Mouse (Mus musculus) heart, embryonic 15.5 days (tissue): ENCODE data around the gene Sel1l2. TPM values are rescaled to one million over a fixed set of nuclear protein-coding genes. Genes with fewer than 3 reads are reported as not detected.

Source experiments
- ATAC-seq: fragments of 200-750 bp; cut with Nextera tagmentation; replicated peaks from 2 replicates; pipeline ENCODE4 v1.8.0; 2017; ENCODE audit warnings: low read depth, moderate TSS enrichment; ENCODE audit not compliant: insufficient number of reproducible peaks, insufficient read depth, low FRiP score
- H3K27ac ChIP-seq: fragments of 300-500 bp; sonication (generic); 2 replicates; pipeline ENCODE4 v1.5.1; 2015; ENCODE audit warnings: mild to moderate bottlenecking, inconsistent platforms
- H3K27me3 ChIP-seq: fragments of 300-500 bp; sonication (generic); 2 replicates; pipeline ENCODE4 v1.6.1; 2015; ENCODE audit warnings: inconsistent platforms
- H3K36me3 ChIP-seq: fragments of 300-500 bp; sonication (generic); 2 replicates; pipeline ENCODE4 v1.6.1; 2015; ENCODE audit warnings: mild to moderate bottlenecking, inconsistent platforms
- H3K4me1 ChIP-seq: fragments of 300-500 bp; sonication (generic); replicated peaks from 2 replicates; pipeline ENCODE4 v1.6.1; 2015; ENCODE audit warnings: inconsistent platforms
- H3K4me2 ChIP-seq: fragments of 300-500 bp; sonication (generic); 2 replicates; pipeline ENCODE4 v1.6.1; 2015; ENCODE audit warnings: inconsistent platforms, mild to moderate bottlenecking, moderate library complexity
- H3K4me3 ChIP-seq: fragments of 300-500 bp; sonication (generic); 2 replicates; pipeline ENCODE4 v1.5.1; 2015; ENCODE audit warnings: mild to moderate bottlenecking, inconsistent platforms
- H3K9ac ChIP-seq: fragments of 300-500 bp; sonication (generic); 2 replicates; pipeline ENCODE4 v1.6.1; 2015; ENCODE audit warnings: mild to moderate bottlenecking, inconsistent platforms
- H3K9me3 ChIP-seq: fragments of 300-500 bp; sonication (generic); replicated peaks from 2 replicates; pipeline ENCODE4 v1.6.1; 2016; ENCODE audit warnings: inconsistent platforms
- WGBS: fragments of 180-500 bp; shearing (Covaris S2); methylation state at CpG from one replicate; pipeline ENCODE4 v1.1.7; 2015; ENCODE audit warnings: mixed read lengths; 5-methylcytosine and 5-hydroxymethylcytosine counted together
- polyA plus RNA-seq: library from polyadenylated mRNA; unstranded; fragments of >200 nt; fragmentation: Nextera tagmentation; extraction: Ambion mirVana; gene quantifications from 2 replicates; pipeline ENCODE4 v1.2.1, GENCODE M21; 2015

Gene Sel1l2
- not detected in 2 replicates for polyA plus RNA-seq

- no peak within 1 kb of the TSS for H3K4me3 ChIP-seq
- no peaks in the 10 kb centered on the region for H3K36me3 ChIP-seq
- no peaks in the 10 kb centered on the region for H3K27me3 ChIP-seq
- no peak within 1 kb of the TSS for H3K27ac ChIP-seq
- ATAC-seq = no peak
- no peak within 1 kb of the TSS for H3K9ac ChIP-seq
- H3K4me2 ChIP-seq = no peak within 1 kb of the TSS
- H3K4me1 ChIP-seq = no peaks in the 10 kb centered on the region
- no peaks in the 10 kb centered on the region for H3K9me3 ChIP-seq
- WGBS = 39% methylated on average over 4 of the region's 4 CpGs
These were observed at the start of gene Sel1l2 for GRCm38 (mm10) chr2:140389525-140389924. Gene Sel1l2 (minus strand): TSS chr2:140389706.

- Histone ChIP-seq H3K4me2 (no peak overlapping the region), H3K27me3 (no peaks in the 10 kb centered on the region), H3K27ac (no peak overlapping the region), H3K9me3 (no peaks in the 10 kb centered on the region), H3K4me3 (no peak overlapping the region), H3K9ac (no peak overlapping the region), H3K36me3 (no peaks in the 10 kb centered on the region), H3K4me1 (no peaks in the 10 kb centered on the region)
- WGBS = 77% methylated on average over 4 of the region's 4 CpGs
- no peak for ATAC-seq
These were observed 49.6 kb upstream of the Sel1l2 start for GRCm38 (mm10) chr2:140439081-140439480.

GRCm38 (mm10) chr2:140427283-140427682 lies 37.8 kb upstream of the Sel1l2 start:
- no peak overlapping the region for H3K4me2 ChIP-seq
- no peaks in the 10 kb centered on the region for H3K4me1 ChIP-seq
- no peaks in the 10 kb centered on the region for H3K9me3 ChIP-seq
- no peak overlapping the region for H3K27ac ChIP-seq
- H3K36me3 ChIP-seq = no peaks in the 10 kb centered on the region
- 13% methylated on average over 4 of the region's 4 CpGs for WGBS
- H3K4me3 ChIP-seq = no peak overlapping the region
- no peak for ATAC-seq
- H3K27me3 ChIP-seq = no peaks in the 10 kb centered on the region
- H3K9ac ChIP-seq = no peak overlapping the region

- no peak for ATAC-seq
- no peaks in the 10 kb centered on the region for H3K36me3 ChIP-seq
- H3K9ac ChIP-seq = no peak overlapping the region
- H3K4me1 ChIP-seq = no peaks in the 10 kb centered on the region
- H3K4me3 ChIP-seq = no peak overlapping the region
- H3K9me3 ChIP-seq = no peaks in the 10 kb centered on the region
- H3K27me3 ChIP-seq = no peaks in the 10 kb centered on the region
- H3K4me2 ChIP-seq = no peak overlapping the region
- no peak overlapping the region for H3K27ac ChIP-seq
These were observed 36.3 kb upstream of the Sel1l2 start for GRCm38 (mm10) chr2:140425844-140426243.

GRCm38 (mm10) chr2:140395744-140396231 lies 6.3 kb upstream of the Sel1l2 start:
- Histone ChIP-seq H3K27me3 (no peaks in the 10 kb centered on the region), H3K36me3 (no peaks in the 10 kb centered on the region), H3K4me2 (peak overlapping the region; percentile 97), H3K27ac (peak overlapping the region; percentile 70), H3K9ac (peak overlapping the region; percentile 67), H3K4me3 (peak overlapping the region; percentile 88), H3K4me1 (peaks cover 6% of the 10 kb centered on the region; the same call in 1 of the 2 replicates), H3K9me3 (no peaks in the 10 kb centered on the region)
- peak; percentile 72 for ATAC-seq
- under 1% methylated on average over 34 of the region's 58 CpGs for WGBS

GRCm38 (mm10) chr2:140395179-140395578 lies 5.7 kb upstream of the Sel1l2 start, which contains the start of gene Macrod2:
Gene Macrod2 (plus strand): TSS chr2:140395309.
- H3K9ac ChIP-seq = peak within 1 kb of the TSS; percentile 67
- H3K27ac ChIP-seq = peak within 1 kb of the TSS; percentile 70
- WGBS = under 1% methylated on average over 46 of the region's 47 CpGs
- no peaks in the 10 kb centered on the region for H3K27me3 ChIP-seq
- H3K36me3 ChIP-seq = no peaks in the 10 kb centered on the region
- H3K4me3 ChIP-seq = peak within 1 kb of the TSS; percentile 88
- peak within 1 kb of the TSS; percentile 97 for H3K4me2 ChIP-seq
- peak; percentile 99 for ATAC-seq
- H3K4me1 ChIP-seq = peaks cover 6% of the 10 kb centered on the region; the same call in 1 of the 2 replicates
- H3K9me3 ChIP-seq = no peaks in the 10 kb centered on the region

GRCm38 (mm10) chr2:140364804-140365203 lies 24.7 kb downstream of the Sel1l2 start:
- 60% methylated on average over 1 of the region's 1 CpGs for WGBS
- no peaks in the 10 kb centered on the region for H3K27me3 ChIP-seq
- no peak for ATAC-seq
- no peaks in the 10 kb centered on the region for H3K9me3 ChIP-seq
- H3K4me2 ChIP-seq = no peak overlapping the region
- no peaks in the 10 kb centered on the region for H3K36me3 ChIP-seq
- H3K9ac ChIP-seq = no peak overlapping the region
- H3K27ac ChIP-seq = no peak overlapping the region
- no peak overlapping the region for H3K4me3 ChIP-seq
- no peaks in the 10 kb centered on the region for H3K4me1 ChIP-seq

- Histone ChIP-seq H3K4me3 (no peak overlapping the region), H3K4me2 (no peak overlapping the region), H3K27me3 (no peaks in the 10 kb centered on the region), H3K27ac (no peak overlapping the region), H3K9ac (no peak overlapping the region), H3K9me3 (no peaks in the 10 kb centered on the region), H3K36me3 (no peaks in the 10 kb centered on the region), H3K4me1 (no peaks in the 10 kb centered on the region)
- no peak for ATAC-seq
- WGBS = 42% methylated on average over 2 of the region's 2 CpGs
These were observed 29.6 kb downstream of the Sel1l2 start for GRCm38 (mm10) chr2:140359905-140360304.

- Histone ChIP-seq H3K27me3 (no peaks in the 10 kb centered on the region), H3K4me2 (no peak overlapping the region), H3K9me3 (no peaks in the 10 kb centered on the region), H3K27ac (no peak overlapping the region), H3K4me3 (no peak overlapping the region), H3K36me3 (no peaks in the 10 kb centered on the region), H3K9ac (no peak overlapping the region), H3K4me1 (no peaks in the 10 kb centered on the region)
- 36% methylated on average over 7 of the region's 7 CpGs for WGBS
- ATAC-seq = 0 out of 2 replicates have a peak, but pooled peaks have one; percentile 39
These were observed 47.1 kb downstream of the Sel1l2 start for GRCm38 (mm10) chr2:140342394-140342793.

- 63% methylated on average over 5 of the region's 5 CpGs for WGBS
- no peaks in the 10 kb centered on the region for H3K27me3 ChIP-seq
- H3K4me2 ChIP-seq = no peak overlapping the region
- no peaks in the 10 kb centered on the region for H3K4me1 ChIP-seq
- no peak overlapping the region for H3K4me3 ChIP-seq
- no peaks in the 10 kb centered on the region for H3K9me3 ChIP-seq
- H3K36me3 ChIP-seq = no peaks in the 10 kb centered on the region
- H3K27ac ChIP-seq = no peak overlapping the region
- no peak overlapping the region for H3K9ac ChIP-seq
- no peak for ATAC-seq
These were observed 58.8 kb downstream of the Sel1l2 start for GRCm38 (mm10) chr2:140330508-140331306.

- WGBS = 76% methylated on average over 3 of the region's 3 CpGs
- Histone ChIP-seq H3K9me3 (no peaks in the 10 kb centered on the region), H3K4me2 (no peak overlapping the region), H3K4me3 (no peak overlapping the region), H3K4me1 (no peaks in the 10 kb centered on the region), H3K36me3 (no peaks in the 10 kb centered on the region), H3K27ac (no peak overlapping the region), H3K9ac (no peak overlapping the region), H3K27me3 (no peaks in the 10 kb centered on the region)
- ATAC-seq = no peak
These were observed 86.4 kb downstream of the Sel1l2 start for GRCm38 (mm10) chr2:140302976-140303708.
